Mouse (Mus musculus): ENCODE results near the gene Hk1. TPM values are rescaled to one million over a fixed set of nuclear protein-coding genes. Genes with fewer than 3 reads are reported as not detected.

Gene Hk1
- total and polyA plus RNA-seq, 3 experiments = 192 to 740 (median 441) TPM

- peaks cover 20 to 47% of the 10 kb centered on the region in 2 experiments for H3K4me1 ChIP-seq (ENCODE audit: control insufficient read depth in 1 of 2, insufficient read depth in 2 of 2, low read length in 2 of 2)
- peaks cover 2 to 41% of the 10 kb centered on the region in 2 experiments for H3K36me3 ChIP-seq (ENCODE audit: control insufficient read depth in 1 of 2, insufficient read depth in 2 of 2, low read length in 2 of 2)
- TF ChIP-seq ZC3H11A (IDR thresholded peaks at IDR 0.05; ENCODE audit: low read depth, low read length) = no peak
- TF ChIP-seq ZMIZ1 (IDR thresholded peaks at IDR 0.05; ENCODE audit: low read depth, low read length) = no peak
- TF ChIP-seq SMC3 (IDR thresholded peaks at IDR 0.05; ENCODE audit: low read depth, low read length) = peak; percentile 4; the same call in 1 of the 2 replicates
- TF ChIP-seq ZNF384 (IDR thresholded peaks at IDR 0.05; ENCODE audit: low read depth, low read length) = no peak
- 0 out of 2 replicates have a peak, but pooled peaks have one; percentile 12 for TF ChIP-seq JUND (IDR thresholded peaks at IDR 0.05; ENCODE audit: low read depth, low read length)
- TF ChIP-seq CTCF (IDR thresholded peaks at IDR 0.05 in 2 of 3, conservative IDR thresholded peaks at IDR 0.05 in 1 of 3; ENCODE audit: control insufficient read depth in 1 of 3, insufficient read depth in 1 of 3, low read depth in 2 of 3, low read length in 3 of 3, poor library complexity in 1 of 3, severe bottlenecking in 1 of 3) = peak in 1 of 3 experiments; percentile 21; a peak in 2 of 6 replicates
- TF ChIP-seq CHD2 (IDR thresholded peaks at IDR 0.05; ENCODE audit: low read length) = no peak
- TF ChIP-seq POLR2AphosphoS5 (IDR thresholded peaks at IDR 0.05; ENCODE audit: borderline replicate concordance, low read depth, low read length) = peak; percentile 90
- peak; percentile 74; the same call in 1 of the 2 replicates for TF ChIP-seq MYC (IDR thresholded peaks at IDR 0.05; ENCODE audit: low read depth, low read length)
- TF ChIP-seq ZKSCAN1 (IDR thresholded peaks at IDR 0.05; ENCODE audit: low read depth, low read length) = no peak
- no peak for TF ChIP-seq ETS1 (IDR thresholded peaks at IDR 0.05; ENCODE audit: low read depth, low read length)
- no peak for TF ChIP-seq MYB (IDR thresholded peaks at IDR 0.05; ENCODE audit: low read depth, low read length)
- peak; percentile 42 for TF ChIP-seq TAL1 (IDR thresholded peaks at IDR 0.05; ENCODE audit: low read length)
- TF ChIP-seq CHD1 (IDR thresholded peaks at IDR 0.05; ENCODE audit: low read depth, low read length) = peak; percentile 25; the same call in 1 of the 2 replicates
- peak; percentile 75; the same call in 1 of the 2 replicates for TF ChIP-seq MAX (IDR thresholded peaks at IDR 0.05; ENCODE audit: low read length)
- TF ChIP-seq GABPA (IDR thresholded peaks at IDR 0.05; ENCODE audit: low read depth, low read length) = no peak
- no peak for TF ChIP-seq E2F4 (IDR thresholded peaks at IDR 0.05; ENCODE audit: borderline replicate concordance, low read depth, low read length)
- TF ChIP-seq MEF2A (IDR thresholded peaks at IDR 0.05; ENCODE audit: extremely low read depth, insufficient replicate concordance, low read depth, low read length, poor library complexity, severe bottlenecking) = no peak
- TF ChIP-seq NELFE (IDR thresholded peaks at IDR 0.05; ENCODE audit: low read depth, low read length) = no peak
- no peak for TF ChIP-seq USF1 (IDR thresholded peaks at IDR 0.05; ENCODE audit: low read depth, low read length)
- TF ChIP-seq EP300 (IDR thresholded peaks at IDR 0.05; ENCODE audit: low read depth in 1 of 2, low read length in 2 of 2) = no peak
- peak; percentile 94 for TF ChIP-seq MXI1 (IDR thresholded peaks at IDR 0.05; ENCODE audit: low read depth, low read length)
- no peaks in the 10 kb centered on the region for H3K27me3 ChIP-seq (ENCODE audit: control insufficient read depth in 1 of 2, insufficient read depth in 2 of 2, low read length in 2 of 2)
- H3K79me2 ChIP-seq (ENCODE audit: control insufficient read depth, insufficient read depth, low read length, poor library complexity) = peaks cover 68% of the 10 kb centered on the region
- DNase-seq (ENCODE audit: low read depth, low spot score) = no peak
- no peaks in the 10 kb centered on the region for H3K9me3 ChIP-seq (replicated peaks; ENCODE audit: insufficient read depth, low read length)
- H3K4me3 ChIP-seq (ENCODE audit: control insufficient read depth in 1 of 2, insufficient read depth in 1 of 2, low read depth in 2 of 2, low read length in 2 of 2) = peak overlapping the region; percentile 74 to 81
- H3K27ac ChIP-seq (ENCODE audit: control insufficient read depth, low read depth, low read length) = peak overlapping the region; percentile 97
- peak overlapping the region; percentile 82 for H3K9ac ChIP-seq (ENCODE audit: control insufficient read depth, low read depth, low read length, poor library complexity, severe bottlenecking)
These were observed 52.7 kb downstream of the Hk1 start for GRCm38 (mm10) chr10:62326818-62327571.
